Mouse (Mus musculus): ENCODE data around the gene Atp10a. TPM values are rescaled to one million over a fixed set of nuclear protein-coding genes. Genes with fewer than 3 reads are reported as not detected.

The Atp10a gene
- polyA plus RNA-seq, 1 experiment from 2014 or later, result 3.2 TPM

DNA sequence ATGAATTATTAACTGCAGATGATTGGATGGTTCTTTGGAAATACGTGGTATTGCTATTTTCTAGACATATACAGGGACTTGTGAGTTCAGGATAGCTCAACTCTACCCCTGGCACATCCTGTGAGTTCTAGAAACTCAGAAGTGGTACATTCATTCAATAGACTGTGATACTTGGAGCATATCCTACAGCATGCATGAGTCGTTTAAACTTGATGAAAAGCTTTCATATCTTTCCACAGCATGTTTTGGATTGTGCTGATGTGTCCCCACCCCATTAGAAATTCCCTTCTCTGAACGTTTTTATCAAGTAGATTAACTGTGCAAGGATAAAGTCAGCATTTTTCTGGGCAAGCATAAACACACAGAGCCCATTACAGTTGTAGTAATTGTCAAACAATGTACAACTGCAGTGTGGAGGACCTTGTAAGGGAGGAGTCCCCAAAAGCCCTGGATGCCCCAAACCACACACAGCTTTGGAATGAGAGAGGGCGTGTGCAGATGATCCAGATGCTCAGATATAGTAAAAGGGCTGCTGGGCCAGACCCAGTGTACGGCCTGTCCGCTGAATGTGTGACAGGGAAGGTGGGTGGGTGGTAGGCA, 35.1 kb downstream of the Atp10a start:
- WGBS, result 63% methylated on average over 6 of the region's 6 CpGs
- peaks cover 8% of the 10 kb centered on the region for H3K4me1 ChIP-seq
- no peaks in the 10 kb centered on the region for H3K27me3 ChIP-seq
- ATAC-seq (ENCODE audit: insufficient number of reproducible peaks, low FRiP score, low TSS enrichment, low read depth), result no peak
- H3K4me2 ChIP-seq, result no peak overlapping the region
- H3K9ac ChIP-seq, result no peak overlapping the region
- H3K4me3 ChIP-seq, result no peak overlapping the region
- no peak overlapping the region for H3K27ac ChIP-seq
- no peaks in the 10 kb centered on the region for H3K9me3 ChIP-seq
- no peaks in the 10 kb centered on the region for H3K36me3 ChIP-seq

DNA sequence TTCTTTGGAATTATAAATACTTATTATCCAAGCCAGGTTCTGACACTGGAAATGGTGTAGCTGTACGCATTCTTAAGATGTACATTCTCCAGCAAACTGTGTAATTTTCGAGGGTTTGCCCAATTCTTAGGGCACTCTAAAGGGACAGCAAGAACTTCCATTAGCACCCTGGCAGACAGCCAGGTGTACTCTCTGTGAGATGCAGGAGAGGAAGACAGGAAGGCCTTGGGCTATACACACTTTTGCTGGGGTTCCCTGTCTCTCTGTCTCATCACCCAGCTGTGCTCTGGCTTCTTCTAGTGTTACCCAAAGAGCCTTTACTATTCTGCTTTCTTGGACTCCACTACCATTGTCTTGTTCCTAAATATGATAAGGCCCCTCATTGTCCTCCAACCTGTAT, 36.7 kb downstream of the Atp10a start:
- ATAC-seq (ENCODE audit: insufficient number of reproducible peaks, low FRiP score, low TSS enrichment, low read depth), result no peak
- H3K36me3 ChIP-seq, result no peaks in the 10 kb centered on the region
- H3K4me3 ChIP-seq, result no peak overlapping the region
- H3K27me3 ChIP-seq, result no peaks in the 10 kb centered on the region
- no peak overlapping the region for H3K4me2 ChIP-seq
- WGBS, result 68% methylated on average over 2 of the region's 2 CpGs
- H3K4me1 ChIP-seq, result peaks cover 8% of the 10 kb centered on the region
- no peak overlapping the region for H3K27ac ChIP-seq
- no peaks in the 10 kb centered on the region for H3K9me3 ChIP-seq
- no peak overlapping the region for H3K9ac ChIP-seq

DNA sequence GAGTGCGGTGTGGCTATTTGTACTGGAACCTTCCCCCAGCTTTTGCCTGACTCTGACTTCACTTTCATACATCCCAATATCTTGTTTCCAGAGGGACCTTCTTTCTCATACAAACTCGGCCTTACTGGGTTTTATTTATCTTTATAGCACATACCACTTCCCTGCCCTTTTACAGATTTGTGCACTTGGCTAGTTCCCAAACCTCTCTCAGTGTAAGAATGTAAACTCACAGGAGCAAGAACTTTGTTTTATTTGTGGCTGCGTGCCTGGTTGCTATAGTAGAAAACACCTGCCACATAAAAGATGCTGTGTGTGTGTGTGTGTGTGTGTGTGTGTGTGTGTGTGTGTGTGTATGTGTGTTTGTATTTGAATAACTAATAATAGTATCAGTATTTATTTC, 37.4 kb downstream of the Atp10a start:
- Histone ChIP-seq H3K4me3 (no peak overlapping the region), H3K4me2 (no peak overlapping the region), H3K36me3 (no peaks in the 10 kb centered on the region), H3K27ac (no peak overlapping the region), H3K9me3 (no peaks in the 10 kb centered on the region), H3K4me1 (peaks cover 8% of the 10 kb centered on the region), H3K27me3 (no peaks in the 10 kb centered on the region), H3K9ac (no peak overlapping the region)
- WGBS, result 33% methylated on average over 3 of the region's 3 CpGs
- no peak for ATAC-seq (ENCODE audit: insufficient number of reproducible peaks, low FRiP score, low TSS enrichment, low read depth)

DNA sequence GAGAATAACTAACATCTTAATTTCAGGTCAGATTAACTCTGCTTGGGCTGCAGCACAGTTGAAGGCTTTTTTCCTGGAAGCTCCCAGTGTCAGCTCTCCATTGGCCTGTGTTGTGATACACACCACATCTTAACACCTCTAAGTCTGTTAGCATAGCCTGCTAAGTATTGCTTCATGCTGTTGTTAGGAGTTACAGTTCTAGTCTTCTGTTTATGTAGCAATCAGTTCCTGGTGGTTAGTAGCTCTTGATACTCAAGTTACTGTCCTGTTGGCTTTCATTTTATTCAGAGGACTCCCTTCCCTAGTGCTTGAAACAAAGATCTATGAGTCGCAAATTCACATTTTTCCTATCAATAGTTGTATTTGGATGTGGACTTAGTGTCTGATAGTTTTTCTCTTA, 39.7 kb downstream of the Atp10a start:
- H3K9me3 ChIP-seq, result no peaks in the 10 kb centered on the region
- peaks cover 8% of the 10 kb centered on the region for H3K4me1 ChIP-seq
- no peaks in the 10 kb centered on the region for H3K36me3 ChIP-seq
- WGBS, result 83% methylated on average over 1 of the region's 1 CpGs
- no peak for ATAC-seq (ENCODE audit: insufficient number of reproducible peaks, low FRiP score, low TSS enrichment, low read depth)
- no peaks in the 10 kb centered on the region for H3K27me3 ChIP-seq
- H3K27ac ChIP-seq, result no peak overlapping the region
- H3K9ac ChIP-seq, result no peak overlapping the region
- no peak overlapping the region for H3K4me2 ChIP-seq
- no peak overlapping the region for H3K4me3 ChIP-seq

DNA sequence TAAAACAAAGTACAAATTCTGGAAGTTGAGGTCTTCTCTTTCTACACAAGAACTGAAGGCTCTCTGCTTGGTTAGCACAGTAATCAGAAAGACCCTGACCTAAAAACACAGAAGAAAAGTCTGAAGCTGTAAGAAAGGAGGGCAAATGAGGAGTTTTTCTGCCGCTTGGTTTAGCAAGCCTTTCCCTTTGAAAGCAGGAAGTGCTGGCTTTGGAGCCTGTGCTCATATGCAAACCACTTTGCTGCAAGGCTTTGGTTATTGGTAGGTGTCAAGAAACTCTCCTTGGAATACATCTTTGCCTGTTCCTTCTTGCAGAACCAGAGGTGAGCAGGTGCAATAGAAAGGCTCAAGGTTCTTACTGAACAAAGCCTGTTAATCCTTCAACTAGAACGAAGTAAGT, 41.1 kb downstream of the Atp10a start:
- no peaks in the 10 kb centered on the region for H3K27me3 ChIP-seq
- no peak overlapping the region for H3K9ac ChIP-seq
- no peak overlapping the region for H3K4me3 ChIP-seq
- H3K4me1 ChIP-seq, result peaks cover 8% of the 10 kb centered on the region
- no peaks in the 10 kb centered on the region for H3K36me3 ChIP-seq
- no peak overlapping the region for H3K4me2 ChIP-seq
- ATAC-seq (ENCODE audit: insufficient number of reproducible peaks, low FRiP score, low TSS enrichment, low read depth), result no peak
- no peaks in the 10 kb centered on the region for H3K9me3 ChIP-seq
- H3K27ac ChIP-seq, result no peak overlapping the region
- WGBS, result 52% methylated on average over 2 of the region's 2 CpGs

DNA sequence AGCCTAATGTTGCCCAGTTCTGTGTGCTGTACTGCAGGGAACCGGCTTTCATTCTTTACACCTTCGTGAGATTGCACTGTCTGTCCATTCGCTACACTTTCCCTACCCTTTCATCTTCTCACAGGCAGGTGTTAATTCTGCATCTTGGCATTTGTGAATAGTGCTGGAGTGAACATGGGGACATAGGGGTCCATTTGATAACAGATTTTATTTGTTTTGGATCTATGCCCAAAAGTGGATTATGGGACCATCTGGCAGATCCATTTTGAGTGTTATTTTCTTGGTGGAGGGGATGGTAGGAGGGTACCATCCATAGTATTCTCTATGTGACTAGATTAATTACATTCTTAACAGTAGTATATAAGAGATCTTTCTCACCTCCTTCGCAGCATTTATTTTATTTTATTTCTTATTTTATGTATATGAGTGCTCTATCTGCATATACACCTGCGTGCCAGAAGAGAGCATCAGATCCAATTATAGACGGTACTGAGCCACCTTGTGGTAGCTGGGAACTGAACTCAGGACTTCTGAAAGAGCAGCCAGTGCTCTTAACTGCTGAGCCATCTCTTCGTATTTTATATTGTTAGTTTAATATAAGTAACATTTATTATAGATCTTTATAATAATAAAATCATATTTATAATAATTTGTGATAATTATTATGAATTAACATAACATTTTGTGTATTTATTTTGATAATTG, 42.9 kb downstream of the Atp10a start:
- H3K9ac ChIP-seq, result no peak overlapping the region
- WGBS, result 84% methylated on average over 7 of the region's 7 CpGs
- H3K4me2 ChIP-seq, result no peak overlapping the region
- H3K27me3 ChIP-seq, result no peaks in the 10 kb centered on the region
- no peak for ATAC-seq (ENCODE audit: insufficient number of reproducible peaks, low FRiP score, low TSS enrichment, low read depth)
- H3K27ac ChIP-seq, result no peak overlapping the region
- no peaks in the 10 kb centered on the region for H3K4me1 ChIP-seq
- H3K9me3 ChIP-seq, result no peaks in the 10 kb centered on the region
- H3K36me3 ChIP-seq, result no peaks in the 10 kb centered on the region
- no peak overlapping the region for H3K4me3 ChIP-seq

DNA sequence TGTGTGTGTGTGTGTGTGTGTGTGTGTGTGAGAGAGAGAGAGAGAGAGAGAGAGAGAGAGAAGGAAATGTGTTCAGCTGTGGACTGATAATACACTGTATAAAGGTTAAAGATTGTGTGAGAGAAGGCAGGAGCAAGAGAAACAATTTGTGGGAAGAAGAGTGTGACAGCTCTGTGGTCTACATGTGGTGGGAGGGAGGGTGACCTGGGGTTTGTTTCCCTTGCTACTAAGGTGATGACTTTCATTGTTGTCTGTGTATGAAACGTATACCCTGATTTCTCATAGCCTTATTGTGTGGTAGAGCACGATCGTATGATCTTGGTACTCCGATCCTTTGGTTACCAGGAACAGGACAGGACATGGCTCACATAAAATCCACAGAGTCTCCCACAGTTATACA, 45.3 kb downstream of the Atp10a start:
- Histone ChIP-seq H3K4me3 (no peak overlapping the region), H3K36me3 (no peaks in the 10 kb centered on the region), H3K4me1 (no peaks in the 10 kb centered on the region), H3K9me3 (no peaks in the 10 kb centered on the region), H3K27me3 (no peaks in the 10 kb centered on the region), H3K27ac (no peak overlapping the region), H3K4me2 (no peak overlapping the region), H3K9ac (no peak overlapping the region)
- no peak for ATAC-seq (ENCODE audit: insufficient number of reproducible peaks, low FRiP score, low TSS enrichment, low read depth)
- 93% methylated on average over 4 of the region's 4 CpGs for WGBS

DNA sequence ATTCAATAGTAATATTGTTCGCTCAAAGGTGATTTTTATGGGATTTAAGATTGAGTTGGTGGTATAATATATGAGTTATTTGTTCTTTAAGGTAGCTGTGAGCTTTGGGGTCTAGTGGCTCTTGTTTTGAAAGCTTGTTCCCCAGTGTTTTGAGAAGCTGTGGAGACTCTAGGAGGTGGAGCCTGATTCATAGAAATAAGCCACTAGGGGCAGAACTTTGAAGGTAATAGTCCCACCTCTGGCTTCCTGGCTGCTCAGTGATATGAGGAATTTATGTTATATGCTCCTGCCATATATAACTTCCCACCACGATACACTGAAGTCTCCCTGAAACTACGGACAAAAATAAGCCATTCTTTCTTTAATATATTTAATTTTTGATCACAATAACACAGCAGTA, 49.2 kb downstream of the Atp10a start:
- no peaks in the 10 kb centered on the region for H3K4me1 ChIP-seq
- no peak overlapping the region for H3K4me2 ChIP-seq
- ATAC-seq (ENCODE audit: insufficient number of reproducible peaks, low FRiP score, low TSS enrichment, low read depth), result no peak
- H3K4me3 ChIP-seq, result no peak overlapping the region
- H3K9ac ChIP-seq, result no peak overlapping the region
- WGBS, result 78% methylated on average over 3 of the region's 3 CpGs
- H3K9me3 ChIP-seq, result no peaks in the 10 kb centered on the region
- no peak overlapping the region for H3K27ac ChIP-seq
- H3K27me3 ChIP-seq, result no peaks in the 10 kb centered on the region
- H3K36me3 ChIP-seq, result no peaks in the 10 kb centered on the region

DNA sequence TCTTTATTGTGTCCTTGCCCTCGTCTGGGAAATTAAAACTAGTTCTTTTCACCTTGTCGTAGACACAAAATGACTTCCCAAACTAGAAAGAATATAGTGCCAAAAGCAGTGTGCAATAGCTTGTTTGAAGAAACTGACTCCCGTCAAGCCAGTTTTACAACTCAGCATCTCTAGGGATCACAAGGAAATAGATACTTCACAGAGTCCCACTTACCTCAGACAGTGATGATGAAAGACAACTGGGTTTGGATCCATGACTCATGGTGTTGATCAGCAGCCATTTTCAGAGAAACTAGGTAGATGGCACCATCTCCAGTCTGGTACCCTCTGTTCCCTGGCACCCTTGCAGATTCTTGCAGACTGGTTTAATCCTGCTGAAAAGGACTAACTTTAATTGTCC, 53.3 kb downstream of the Atp10a start:
- whole genome bisulfite sequencing, result 68% methylated on average over 3 of the region's 3 CpGs
- Histone ChIP-seq H3K4me3 (no peak overlapping the region), H3K36me3 (no peaks in the 10 kb centered on the region), H3K27me3 (no peaks in the 10 kb centered on the region), H3K4me2 (no peak overlapping the region), H3K9me3 (no peaks in the 10 kb centered on the region), H3K9ac (no peak overlapping the region), H3K27ac (no peak overlapping the region), H3K4me1 (no peaks in the 10 kb centered on the region)
- no peak for ATAC-seq (ENCODE audit: insufficient number of reproducible peaks, low FRiP score, low TSS enrichment, low read depth)

DNA sequence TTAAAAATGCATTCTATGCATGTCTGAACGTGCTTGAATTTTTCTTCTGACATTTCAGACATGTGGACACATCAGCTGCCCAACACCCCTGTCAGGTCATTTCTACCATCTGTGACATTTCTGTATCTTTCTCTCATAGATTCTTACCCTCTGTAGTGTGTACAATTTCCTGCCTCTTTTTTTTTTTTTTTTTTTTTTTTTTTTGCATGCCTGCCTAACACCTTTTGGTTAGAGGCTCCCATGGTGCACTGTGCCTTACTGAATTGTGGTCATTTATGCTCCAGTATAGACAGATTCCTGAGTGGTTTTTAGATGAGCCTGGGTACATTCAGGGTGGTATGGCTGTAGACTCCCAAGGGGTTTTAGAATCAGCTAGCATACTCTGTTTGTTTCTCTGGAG, 54.3 kb downstream of the Atp10a start:
- Histone ChIP-seq H3K4me1 (peaks cover 5% of the 10 kb centered on the region; the same call in 1 of the 2 replicates), H3K9ac (no peak overlapping the region), H3K4me3 (no peak overlapping the region), H3K27me3 (no peaks in the 10 kb centered on the region), H3K27ac (no peak overlapping the region), H3K9me3 (no peaks in the 10 kb centered on the region), H3K4me2 (no peak overlapping the region), H3K36me3 (no peaks in the 10 kb centered on the region)
- no peak for ATAC-seq (ENCODE audit: insufficient number of reproducible peaks, low FRiP score, low TSS enrichment, low read depth)
- WGBS, result 76% methylated on average over 1 of the region's 1 CpGs

DNA sequence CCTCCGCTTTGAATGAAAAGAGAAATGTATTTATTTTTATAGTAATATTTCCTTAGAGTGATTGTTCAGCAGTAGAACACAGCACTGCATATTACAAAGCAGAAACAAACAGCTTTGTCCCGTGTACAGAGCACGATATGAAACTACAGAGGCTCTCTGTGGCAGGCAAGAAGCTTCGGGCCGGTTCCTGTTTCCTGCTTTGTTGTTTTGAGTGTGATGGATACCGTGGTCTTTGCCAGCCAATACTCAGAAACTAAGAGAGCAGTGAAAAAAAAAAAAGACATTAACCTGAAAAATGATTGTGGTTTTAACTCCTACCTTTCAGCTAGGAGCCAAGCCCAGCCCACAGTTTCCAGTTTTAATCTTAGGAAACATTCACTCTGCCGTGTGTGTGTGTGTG, 55.8 kb downstream of the Atp10a start:
- H3K4me1 ChIP-seq, result peaks cover 10% of the 10 kb centered on the region
- H3K27me3 ChIP-seq, result no peaks in the 10 kb centered on the region
- no peak for ATAC-seq (ENCODE audit: insufficient number of reproducible peaks, low FRiP score, low TSS enrichment, low read depth)
- no peak overlapping the region for H3K9ac ChIP-seq
- no peak overlapping the region for H3K4me3 ChIP-seq
- WGBS, result 81% methylated on average over 7 of the region's 7 CpGs
- H3K4me2 ChIP-seq, result no peak overlapping the region
- H3K9me3 ChIP-seq, result no peaks in the 10 kb centered on the region
- H3K36me3 ChIP-seq, result no peaks in the 10 kb centered on the region
- no peak overlapping the region for H3K27ac ChIP-seq

DNA sequence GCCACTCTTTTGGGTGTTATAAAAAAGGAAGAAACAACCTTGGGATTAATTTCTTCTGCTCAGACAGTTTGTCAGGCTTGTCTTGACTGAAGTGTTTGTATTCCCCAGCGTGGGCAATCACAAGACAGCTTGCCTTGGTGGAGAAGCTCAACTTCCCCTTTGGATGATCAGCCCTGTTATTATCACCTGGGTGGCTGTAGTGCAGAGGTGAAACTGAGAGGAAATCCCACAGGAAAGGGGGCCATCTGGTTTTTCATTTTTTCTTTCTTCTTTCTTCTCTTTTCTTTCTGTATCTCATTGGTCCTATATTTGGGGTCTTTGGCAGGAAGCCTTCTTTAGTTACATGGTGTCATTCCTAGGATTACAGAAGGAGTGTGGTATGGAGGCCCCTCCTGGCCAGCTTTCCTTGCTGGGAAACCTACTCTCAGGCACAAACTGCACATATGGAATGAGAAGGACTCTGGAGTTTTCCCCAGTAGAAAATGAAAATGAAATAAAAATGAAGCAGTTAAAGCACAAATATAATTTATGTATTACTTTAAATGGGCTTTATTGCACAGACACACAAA, 59.7 kb downstream of the Atp10a start:
- H3K4me1 ChIP-seq, result peaks cover 10% of the 10 kb centered on the region
- H3K4me3 ChIP-seq, result no peak overlapping the region
- H3K27me3 ChIP-seq, result no peaks in the 10 kb centered on the region
- no peaks in the 10 kb centered on the region for H3K36me3 ChIP-seq
- H3K9ac ChIP-seq, result no peak overlapping the region
- no peak for ATAC-seq (ENCODE audit: insufficient number of reproducible peaks, low FRiP score, low TSS enrichment, low read depth)
- H3K9me3 ChIP-seq, result no peaks in the 10 kb centered on the region
- 0 out of 2 replicates have a peak overlapping the region, but pooled peaks have one; percentile 17 for H3K27ac ChIP-seq
- H3K4me2 ChIP-seq, result no peak overlapping the region
- WGBS, result 41% methylated on average over 1 of the region's 1 CpGs
